Mouse (Mus musculus): ENCODE results near the gene Slc36a2. TPM values are rescaled to one million over a fixed set of nuclear protein-coding genes. Genes with fewer than 3 reads are reported as not detected.

The Slc36a2 gene
- total RNA-seq (2021): 10 to 100 TPM; 11.4 to 22.0 TPM
- long read RNA-seq, experiment 1, transcript Slc36a2-201 (10 exons, 2,429 nt): major isoform, 8 of 18 reads
- long read RNA-seq, experiment 1, partial matches to known transcripts: 2 of 18 reads
- long read RNA-seq, experiment 1, other reads (novel, unspliced or antisense): 8 of 18 reads
- long read RNA-seq, experiment 2, transcript Slc36a2-201 (10 exons, 2,429 nt): major isoform, 10 of 19 reads
- long read RNA-seq, experiment 2, partial matches to known transcripts: 5 of 19 reads
- long read RNA-seq, experiment 2, other reads (novel, unspliced or antisense): 4 of 19 reads

- DNase-seq: peak; percentile 17 to 35
Measured at GRCm38 (mm10) chr11:55184733-55185291, at the start of gene Slc36a2. Slc36a2 (minus strand) TSS chr11:55185077.

GRCm38 (mm10) chr11:55234288-55234687 lies 49.4 kb upstream of the Slc36a2 start:
- DNase-seq: no peak

GRCm38 (mm10) chr11:55231034-55231433 lies 46.2 kb upstream of the Slc36a2 start:
- no peak for DNase-seq

GRCm38 (mm10) chr11:55221306-55221705 lies 36.4 kb upstream of the Slc36a2 start:
- DNase-seq: no peak

- DNase-seq: no peak
Measured at GRCm38 (mm10) chr11:55218473-55218872, 33.6 kb upstream of the Slc36a2 start.

GRCm38 (mm10) chr11:55217880-55218279 lies 33.0 kb upstream of the Slc36a2 start:
- no peak for DNase-seq

- no peak for DNase-seq
Measured at GRCm38 (mm10) chr11:55217418-55217817, 32.5 kb upstream of the Slc36a2 start.

- no peak for DNase-seq
Measured at GRCm38 (mm10) chr11:55216830-55217229, 32.0 kb upstream of the Slc36a2 start.

GRCm38 (mm10) chr11:55216061-55216460 lies 31.2 kb upstream of the Slc36a2 start:
- no peak for DNase-seq

- peak; percentile 36 to 58 for DNase-seq
Measured at GRCm38 (mm10) chr11:55214978-55215377, 30.1 kb upstream of the Slc36a2 start.

- no peak for DNase-seq
Measured at GRCm38 (mm10) chr11:55214161-55214560, 29.3 kb upstream of the Slc36a2 start.

GRCm38 (mm10) chr11:55213518-55213917 lies 28.6 kb upstream of the Slc36a2 start:
- no peak for DNase-seq

GRCm38 (mm10) chr11:55209626-55210353 lies 24.9 kb upstream of the Slc36a2 start:
- peak in 1 of 2 experiments; percentile 30 for DNase-seq

GRCm38 (mm10) chr11:55209032-55209431 lies 24.2 kb upstream of the Slc36a2 start:
- no peak for DNase-seq

GRCm38 (mm10) chr11:55208001-55208690 lies 23.3 kb upstream of the Slc36a2 start:
- peak in 1 of 2 experiments; percentile 56 for DNase-seq

GRCm38 (mm10) chr11:55204602-55205001 lies 19.7 kb upstream of the Slc36a2 start:
- DNase-seq: peak; percentile 27 to 69

GRCm38 (mm10) chr11:55204159-55204596 lies 19.3 kb upstream of the Slc36a2 start, which contains the start of gene Slc36a1:
Slc36a1 (plus strand) TSS chr11:55204350.
- peak; percentile 96 to 98 for DNase-seq

- DNase-seq: no peak
Measured at GRCm38 (mm10) chr11:55197740-55198510, 13.0 kb upstream of the Slc36a2 start.

- DNase-seq: no peak
Measured at GRCm38 (mm10) chr11:55197086-55197485, 12.2 kb upstream of the Slc36a2 start.

- no peak for DNase-seq
Measured at GRCm38 (mm10) chr11:55190216-55190615, 5.3 kb upstream of the Slc36a2 start.

GRCm38 (mm10) chr11:55187777-55188176 lies 2.9 kb upstream of the Slc36a2 start:
- no peak for DNase-seq

GRCm38 (mm10) chr11:55187292-55187691 lies 2.4 kb upstream of the Slc36a2 start:
- peak; percentile 23 to 60 for DNase-seq
